Mouse (Mus musculus) intestine, postnatal 0 days (tissue): ENCODE results near the gene Rps6kc1. TPM values are rescaled to one million over a fixed set of nuclear protein-coding genes. Genes with fewer than 3 reads are reported as not detected.

Experiments used
- ATAC-seq: fragments of 200-750 bp; cut with Nextera tagmentation; 2 replicates; pipeline ENCODE4 v1.8.0; 2017; ENCODE audit warnings: mild to moderate bottlenecking, moderate TSS enrichment, moderate library complexity
- H3K27ac ChIP-seq: fragments of 300-500 bp; sonication (generic); 2 replicates; pipeline ENCODE4 v1.5.1; 2014; ENCODE audit warnings: mild to moderate bottlenecking, low read depth, low read length, moderate library complexity
- H3K27me3 ChIP-seq: fragments of 300-500 bp; sonication (generic); replicated peaks from 2 replicates; pipeline ENCODE4 v1.6.1; 2014; ENCODE audit warnings: low read length, mixed read lengths; ENCODE audit not compliant: control insufficient read depth, insufficient read depth
- H3K36me3 ChIP-seq: fragments of 300-500 bp; sonication (generic); 2 replicates; pipeline ENCODE4 v1.6.1; 2014; ENCODE audit warnings: mild to moderate bottlenecking, moderate library complexity; ENCODE audit not compliant: control insufficient read depth, insufficient read depth
- H3K4me1 ChIP-seq: fragments of 300-500 bp; sonication (generic); replicated peaks from 2 replicates; pipeline ENCODE4 v1.6.1; 2014; ENCODE audit warnings: antibody characterized with exemption, low read length, mixed read lengths; ENCODE audit not compliant: control insufficient read depth, insufficient read depth
- H3K4me2 ChIP-seq: fragments of 300-500 bp; sonication (generic); replicated peaks from 2 replicates; pipeline ENCODE4 v1.6.1; 2014; ENCODE audit warnings: low read depth, mild to moderate bottlenecking, moderate library complexity
- H3K4me3 ChIP-seq: fragments of 300-500 bp; sonication (generic); 2 replicates; pipeline ENCODE4 v1.5.1; 2014; ENCODE audit warnings: low read depth, low read length
- H3K9ac ChIP-seq: fragments of 300-500 bp; sonication (generic); 2 replicates; pipeline ENCODE4 v1.6.1; 2014; ENCODE audit warnings: mild to moderate bottlenecking, low read depth, low read length
- H3K9me3 ChIP-seq: fragments of 300-500 bp; sonication (generic); 2 replicates; pipeline ENCODE4 v1.6.1; 2016; ENCODE audit warnings: mixed run types; ENCODE audit not compliant: control insufficient read depth
- CTCF ChIP-seq: sonication (generic); IDR thresholded peaks from 2 replicates; pipeline ENCODE4 v1.5.1; 2016; ENCODE audit warnings: low read depth, mild to moderate bottlenecking, control low read depth, antibody characterized with exemption, moderate library complexity
- WGBS: fragments of 180-500 bp; shearing (Covaris S2); extraction: QIAGEN DNeasy Blood & Tissue Kit; methylation state at CpG from one replicate; pipeline ENCODE4 v1.1.7; 2014; 5-methylcytosine and 5-hydroxymethylcytosine counted together
- polyA plus RNA-seq: library from polyadenylated mRNA; unstranded; fragments of >200 nt; fragmentation: Nextera tagmentation; extraction: Ambion mirVana; gene quantifications from 2 replicates; pipeline ENCODE4 v1.2.1, GENCODE M21; 2015

Rps6kc1 gene
- 6.0 and 6.2 TPM in 2 replicates for polyA plus RNA-seq

DNA sequence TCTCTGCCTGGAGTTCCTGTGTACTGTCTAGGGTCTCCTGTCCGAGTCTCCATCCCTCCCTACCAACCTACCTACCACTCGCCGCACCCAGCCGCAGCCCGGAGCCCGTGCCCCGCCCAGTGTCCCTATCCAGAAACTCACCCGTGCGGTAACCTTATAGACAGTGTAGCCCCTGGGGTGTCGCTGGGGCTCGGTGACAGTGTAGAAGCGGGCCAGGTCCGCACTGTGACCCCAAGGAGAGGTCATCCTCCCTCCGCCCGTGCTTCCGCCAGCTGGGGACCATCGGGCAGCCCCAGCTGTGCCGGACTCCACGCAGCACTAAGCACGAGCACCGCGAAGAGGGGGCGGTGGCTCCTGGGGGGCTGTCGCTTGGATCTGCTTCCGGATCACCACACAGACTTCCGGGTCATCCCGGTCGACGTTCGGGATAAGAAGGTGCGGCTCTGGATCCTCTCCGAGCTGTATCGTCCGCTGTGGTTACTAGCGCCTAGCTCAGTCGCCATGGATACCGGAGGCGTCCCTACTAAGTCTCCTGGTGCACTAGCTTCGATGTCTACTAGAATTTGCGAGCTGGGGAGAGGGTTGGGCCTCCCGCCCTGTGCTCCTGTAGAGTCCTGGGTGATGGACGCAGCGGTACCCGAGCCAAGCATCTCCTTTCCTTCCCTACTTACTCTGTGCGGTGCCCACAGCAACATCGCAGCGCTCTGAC, at the start of gene Rps6kc1:
Gene Rps6kc1, minus strand, starts transcription at position 356 of the 709 bp plus-strand sequence.
- H3K4me3 ChIP-seq, result peak within 1 kb of the TSS; percentile 78
- H3K36me3 ChIP-seq, result no peaks in the 10 kb centered on the region
- peak within 1 kb of the TSS; percentile 61 for H3K27ac ChIP-seq
- H3K9me3 ChIP-seq, result no peaks in the 10 kb centered on the region
- no peak for TF ChIP-seq CTCF
- no peaks in the 10 kb centered on the region for H3K27me3 ChIP-seq
- peak; percentile 84 for ATAC-seq
- peak within 1 kb of the TSS; percentile 96 for H3K4me2 ChIP-seq
- peaks cover 8% of the 10 kb centered on the region; the same call in 1 of the 2 replicates for H3K4me1 ChIP-seq
- H3K9ac ChIP-seq, result peak within 1 kb of the TSS; percentile 71
- under 1% methylated on average over 47 of the region's 47 CpGs for WGBS

GRCm38 (mm10) chr1:190958821-190959220, 47.3 kb upstream of the Rps6kc1 start:
- peaks cover 16% of the 10 kb centered on the region for H3K36me3 ChIP-seq
- H3K27me3 ChIP-seq, result no peaks in the 10 kb centered on the region

GRCm38 (mm10) chr1:190953009-190953408, 41.4 kb upstream of the Rps6kc1 start:
- no peak overlapping the region for H3K4me3 ChIP-seq
- H3K27ac ChIP-seq, result no peak overlapping the region
- ATAC-seq, result no peak
- H3K36me3 ChIP-seq, result peaks cover 13% of the 10 kb centered on the region
- 64% methylated on average over 3 of the region's 3 CpGs for WGBS
- no peak overlapping the region for H3K4me2 ChIP-seq
- H3K9ac ChIP-seq, result no peak overlapping the region
- no peaks in the 10 kb centered on the region for H3K9me3 ChIP-seq
- no peak for TF ChIP-seq CTCF
- H3K4me1 ChIP-seq, result no peaks in the 10 kb centered on the region
- no peaks in the 10 kb centered on the region for H3K27me3 ChIP-seq

More at GRCm38 (mm10) chr1:190958821-190959220, 47.3 kb upstream of the Rps6kc1 start:
- H3K27ac ChIP-seq, result no peak overlapping the region; the same call in 1 of the 2 replicates
- no peak overlapping the region for H3K9ac ChIP-seq
- H3K4me1 ChIP-seq, result no peaks in the 10 kb centered on the region
- ATAC-seq, result no peak
- TF ChIP-seq CTCF, result no peak
- H3K9me3 ChIP-seq, result no peaks in the 10 kb centered on the region
- no peak overlapping the region for H3K4me3 ChIP-seq
- H3K4me2 ChIP-seq, result no peak overlapping the region
- WGBS, result 68% methylated on average over 5 of the region's 5 CpGs

GRCm38 (mm10) chr1:190951014-190951413, 39.4 kb upstream of the Rps6kc1 start:
- no peak for ATAC-seq
- Histone ChIP-seq H3K27ac (no peak overlapping the region), H3K4me2 (no peak overlapping the region), H3K4me3 (no peak overlapping the region), H3K9ac (no peak overlapping the region), H3K4me1 (no peaks in the 10 kb centered on the region), H3K9me3 (no peaks in the 10 kb centered on the region), H3K36me3 (peaks cover 12% of the 10 kb centered on the region), H3K27me3 (no peaks in the 10 kb centered on the region)
- no peak for TF ChIP-seq CTCF
- WGBS, result 78% methylated on average over 5 of the region's 5 CpGs

GRCm38 (mm10) chr1:190948846-190949245, 37.3 kb upstream of the Rps6kc1 start:
- no peak overlapping the region for H3K4me3 ChIP-seq
- TF ChIP-seq CTCF, result no peak
- H3K36me3 ChIP-seq, result peaks cover 24% of the 10 kb centered on the region
- no peaks in the 10 kb centered on the region for H3K9me3 ChIP-seq
- no peak overlapping the region for H3K9ac ChIP-seq
- H3K4me1 ChIP-seq, result no peaks in the 10 kb centered on the region
- no peaks in the 10 kb centered on the region for H3K27me3 ChIP-seq
- no peak overlapping the region for H3K4me2 ChIP-seq
- no peak overlapping the region for H3K27ac ChIP-seq
- ATAC-seq, result no peak
- 91% methylated on average over 17 of the region's 17 CpGs for WGBS

DNA sequence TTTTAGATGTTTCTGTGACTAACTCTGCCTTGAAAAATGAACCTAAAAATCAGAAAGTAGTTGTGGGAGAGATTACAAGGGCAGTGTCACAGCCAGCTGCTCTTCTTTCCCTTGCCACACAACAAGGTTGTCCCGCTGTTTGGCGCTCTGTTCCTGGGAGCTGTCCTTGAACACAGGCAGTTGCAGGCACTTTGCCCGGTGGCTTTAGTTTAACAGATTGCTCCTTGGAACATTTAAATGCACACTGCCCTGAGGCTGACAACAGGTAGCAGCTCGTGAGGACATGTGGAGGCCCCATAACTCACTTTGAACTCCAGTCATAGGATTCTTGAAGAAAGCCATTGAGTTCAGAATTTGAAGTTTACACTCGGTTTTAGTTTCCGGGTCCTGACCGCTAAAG, 36.9 kb upstream of the Rps6kc1 start:
- Histone ChIP-seq H3K27ac (no peak overlapping the region), H3K9ac (no peak overlapping the region), H3K4me2 (no peak overlapping the region), H3K4me3 (no peak overlapping the region), H3K4me1 (no peaks in the 10 kb centered on the region), H3K36me3 (peaks cover 28% of the 10 kb centered on the region), H3K27me3 (no peaks in the 10 kb centered on the region), H3K9me3 (no peaks in the 10 kb centered on the region)
- 75% methylated on average over 7 of the region's 7 CpGs for WGBS
- no peak for ATAC-seq
- TF ChIP-seq CTCF, result no peak
